Mouse (Mus musculus) forelimb bud, embryonic 11.5 days (tissue): Measurements from ENCODE around the gene Med27.
"Not testable (repeated sequence)": the region's sequence is repeated elsewhere in the genome, so short reads cannot be mapped to it uniquely, and the experiment has no call there.

Experiments
- DNase-seq: peaks from one replicate; pipeline ENCODE4 v3.0.0-alpha.2; 2012; ENCODE audit warnings: low read depth, low spot score

Gene Med27

GRCm38 (mm10) chr2:29516621-29517170 lies 170.1 kb downstream of the Med27 start:
- DNase-seq: no peak

- DNase-seq: no peak
These were observed 172.8 kb downstream of the Med27 start for GRCm38 (mm10) chr2:29519402-29519801.

DNA sequence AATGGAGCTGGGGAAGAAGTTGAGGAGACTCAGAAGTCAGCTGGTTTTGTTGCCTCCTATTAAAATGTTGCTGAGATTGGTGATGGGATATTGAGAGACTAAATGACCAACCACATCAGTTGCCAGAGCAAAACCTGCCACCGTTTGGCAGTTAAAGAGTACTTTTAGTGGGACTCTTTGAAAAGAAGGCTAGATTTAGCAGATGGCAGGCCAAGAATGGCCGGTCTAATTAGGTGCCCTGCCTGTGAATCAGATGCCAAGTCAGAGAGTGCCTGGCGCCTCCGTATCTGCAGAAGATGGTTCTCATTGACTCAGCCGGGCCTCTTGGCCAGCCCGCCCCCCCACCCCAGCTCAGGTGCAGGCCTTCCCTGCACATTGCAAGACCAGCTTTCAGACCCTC lies 173.6 kb downstream of the Med27 start:
- no peak for DNase-seq

DNA sequence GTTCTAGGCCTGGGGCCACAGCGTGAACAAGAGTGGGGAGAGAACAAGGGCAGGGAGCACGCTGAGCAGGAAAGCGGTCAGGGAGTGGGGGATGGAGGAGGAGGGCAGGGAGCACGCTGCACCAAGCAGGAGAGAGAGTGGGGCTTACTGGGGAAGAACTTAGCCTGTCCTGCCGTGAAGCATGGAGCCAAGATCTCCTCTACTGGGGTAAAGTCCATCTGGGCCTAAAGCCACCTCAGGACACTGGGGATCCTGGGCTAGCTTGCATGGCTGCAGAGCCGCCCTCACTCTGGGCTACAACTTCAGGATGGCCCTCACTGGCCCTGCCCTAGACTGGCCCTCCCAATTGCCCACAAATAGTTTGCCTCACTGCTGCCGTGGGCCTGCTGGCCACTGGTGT lies 174.9 kb downstream of the Med27 start:
- DNase-seq: no peak

- DNase-seq: no peak
These were observed 177.5 kb downstream of the Med27 start for GRCm38 (mm10) chr2:29523918-29524811.

DNA sequence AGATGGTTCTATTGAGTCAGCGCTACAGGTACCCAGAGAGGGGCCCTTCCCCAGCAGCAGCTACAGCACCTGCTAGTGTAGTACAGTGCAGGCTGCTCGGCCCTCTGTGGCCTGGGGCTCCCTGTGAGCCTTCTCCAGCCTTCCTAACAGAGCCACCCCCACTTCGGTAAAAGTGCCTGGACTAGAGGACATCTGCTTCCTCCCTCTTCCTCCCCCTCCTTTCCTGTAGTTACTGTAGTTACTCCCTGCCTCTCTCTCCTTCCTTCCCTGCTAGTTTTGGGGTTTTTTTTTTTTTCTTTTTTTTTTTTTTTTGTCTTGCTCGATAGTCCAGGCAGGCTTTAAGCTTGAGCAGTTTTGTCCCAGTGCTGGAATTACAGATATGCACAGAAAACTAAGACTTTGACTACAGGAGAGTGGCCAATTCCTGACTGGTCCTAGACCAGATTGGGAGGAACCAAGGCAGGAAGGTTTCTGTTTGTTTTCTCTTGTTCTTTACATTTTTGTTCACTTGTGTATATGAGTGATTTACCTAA lies 178.7 kb downstream of the Med27 start:
- no peak for DNase-seq

DNA sequence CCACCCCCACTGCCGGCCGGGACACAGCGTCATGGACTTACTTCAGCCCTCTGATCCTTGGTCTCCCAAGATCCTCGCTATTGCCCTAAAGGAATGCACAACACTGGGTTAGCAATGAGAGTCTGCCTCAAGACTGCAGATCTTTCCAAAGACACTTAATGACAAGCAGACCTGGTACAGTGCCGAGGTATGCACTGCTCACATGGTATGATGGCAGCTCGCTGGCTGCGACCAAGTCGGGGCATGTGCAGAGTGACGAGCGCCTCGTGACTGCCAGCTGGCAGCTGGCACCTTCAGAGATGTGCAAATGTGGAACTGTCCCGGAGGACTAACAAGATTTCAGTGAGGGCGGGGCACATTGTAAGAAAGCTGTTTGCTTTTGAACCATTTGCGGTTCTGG lies 179.6 kb downstream of the Med27 start:
- no peak for DNase-seq

GRCm38 (mm10) chr2:29527480-29527879 lies 180.9 kb downstream of the Med27 start:
- DNase-seq: not testable (repeated sequence)

GRCm38 (mm10) chr2:29528811-29529210 lies 182.2 kb downstream of the Med27 start:
- no peak for DNase-seq

GRCm38 (mm10) chr2:29529788-29530187 lies 183.2 kb downstream of the Med27 start:
- not testable (repeated sequence) for DNase-seq

DNA sequence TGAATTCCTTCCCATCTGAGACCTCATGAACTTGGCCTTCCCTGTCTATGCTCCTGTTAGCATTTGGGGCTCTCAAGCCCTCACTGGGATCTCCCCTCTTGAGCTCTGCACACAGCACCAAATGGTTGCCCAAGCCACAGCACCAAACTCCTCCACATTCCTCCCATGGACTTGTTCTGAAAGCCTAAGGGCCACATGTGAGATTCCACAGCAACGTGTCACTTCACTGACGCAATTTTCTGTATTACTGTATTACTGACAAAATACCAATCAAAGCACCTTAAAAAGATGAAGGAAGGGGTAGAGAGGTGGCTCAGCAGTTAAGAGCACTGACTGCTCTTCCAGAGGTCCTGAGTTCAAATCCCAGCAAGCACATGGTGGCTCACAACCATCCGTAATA lies 185.6 kb downstream of the Med27 start:
- DNase-seq: no peak

DNA sequence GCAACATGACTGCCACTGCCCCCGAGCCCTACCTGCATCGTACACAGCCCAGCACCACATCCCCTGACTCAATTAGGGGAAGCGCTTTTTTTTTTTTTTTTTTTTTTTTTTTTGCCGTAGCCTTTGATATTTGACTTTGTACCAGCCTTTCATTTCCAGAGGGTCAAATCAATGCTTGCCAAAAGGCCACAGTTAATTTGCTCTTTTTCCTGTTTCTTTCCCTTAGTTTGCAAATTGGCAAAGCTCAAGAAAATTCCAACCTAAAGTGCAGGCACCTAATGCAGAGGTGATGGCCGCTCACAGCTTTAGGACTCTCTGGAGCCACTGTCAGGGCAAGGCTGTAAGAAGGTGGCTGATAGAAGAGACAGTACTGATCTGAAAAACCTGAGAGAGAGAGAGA lies 186.3 kb downstream of the Med27 start:
- DNase-seq: no peak

GRCm38 (mm10) chr2:29535566-29536244 lies 189.1 kb downstream of the Med27 start:
- no peak for DNase-seq

- no peak for DNase-seq
These were observed 189.9 kb downstream of the Med27 start for GRCm38 (mm10) chr2:29536481-29536880.

DNA sequence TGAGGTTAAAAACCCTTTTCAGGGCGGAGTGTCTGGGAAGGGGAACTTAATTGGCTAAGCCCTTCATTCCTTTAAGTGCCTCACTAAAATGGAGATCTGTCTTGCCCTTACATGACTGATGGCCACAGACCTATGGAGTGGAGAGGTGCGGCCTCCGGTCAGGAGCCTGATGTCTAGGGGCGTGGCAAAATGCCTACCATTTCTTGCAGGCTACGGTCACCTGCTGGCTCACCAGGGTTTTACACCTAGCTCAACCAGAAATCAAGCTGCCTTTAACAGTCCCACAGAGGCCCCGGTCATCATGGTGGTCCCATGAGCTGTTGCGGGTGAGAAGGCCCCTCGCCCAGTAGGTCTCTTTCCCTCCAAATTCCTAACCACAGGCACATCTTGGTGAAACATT lies 190.7 kb downstream of the Med27 start:
- no peak for DNase-seq

DNA sequence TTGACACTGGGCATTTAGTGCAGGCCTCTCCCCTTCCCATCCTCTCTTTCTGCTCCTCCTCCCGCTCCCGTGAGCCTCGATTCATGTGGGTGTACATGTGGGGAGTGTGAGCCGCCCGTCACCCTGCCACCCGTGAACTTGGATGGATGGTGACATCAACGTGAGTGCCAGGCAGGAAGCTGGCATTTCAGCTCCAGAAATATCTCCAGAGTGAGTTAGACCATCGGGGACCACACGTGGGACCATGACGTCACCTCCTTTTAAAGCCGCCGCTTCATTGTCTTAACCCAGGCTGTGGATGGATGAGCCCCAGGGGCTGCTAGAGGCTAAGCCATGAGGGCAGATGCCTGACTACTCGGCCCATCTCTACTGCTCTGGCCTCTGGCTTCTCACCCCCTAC lies 195.4 kb downstream of the Med27 start:
- no peak for DNase-seq

- no peak for DNase-seq
These were observed 200.0 kb downstream of the Med27 start for GRCm38 (mm10) chr2:29546571-29546970.

- no peak for DNase-seq
These were observed 205.4 kb downstream of the Med27 start for GRCm38 (mm10) chr2:29551816-29552585.

- DNase-seq: peak; percentile 58
These were observed 207.5 kb downstream of the Med27 start for GRCm38 (mm10) chr2:29553945-29554634.

- DNase-seq: no peak
These were observed 211.9 kb downstream of the Med27 start for GRCm38 (mm10) chr2:29558561-29558960.

DNA sequence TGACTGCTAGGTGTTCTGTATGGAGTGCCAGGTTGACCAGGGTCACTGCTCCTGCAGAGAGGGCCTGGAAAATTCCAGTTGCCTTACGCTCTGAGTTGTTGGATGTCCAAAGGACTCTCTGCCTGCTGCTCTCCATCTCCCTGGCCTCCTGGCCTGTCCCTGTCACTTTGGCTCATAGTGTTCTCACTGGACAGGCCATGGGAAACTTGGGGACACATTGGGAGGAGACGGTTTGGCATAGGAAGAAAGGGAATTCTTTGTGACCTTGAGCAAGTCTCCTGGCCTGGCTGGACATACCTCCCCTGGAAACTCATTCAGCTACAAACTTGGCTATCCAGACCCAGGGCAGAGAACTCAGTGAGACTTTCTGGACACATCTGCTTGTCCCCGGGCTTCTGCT lies 213.3 kb downstream of the Med27 start:
- no peak for DNase-seq
